Mouse (Mus musculus): ENCODE data around the gene Hsp90b1. TPM values are rescaled to one million over a fixed set of nuclear protein-coding genes. Genes with fewer than 3 reads are reported as not detected.
A peak's percentile ranks its signal among the peaks of the same experiment; 100 is the strongest.
"Not testable (repeated sequence)": the region's sequence is repeated elsewhere in the genome, so short reads cannot be mapped to it uniquely, and the experiment has no call there.

Hsp90b1 gene
- polyA plus RNA-seq, 1 experiment: 160 TPM

DNA sequence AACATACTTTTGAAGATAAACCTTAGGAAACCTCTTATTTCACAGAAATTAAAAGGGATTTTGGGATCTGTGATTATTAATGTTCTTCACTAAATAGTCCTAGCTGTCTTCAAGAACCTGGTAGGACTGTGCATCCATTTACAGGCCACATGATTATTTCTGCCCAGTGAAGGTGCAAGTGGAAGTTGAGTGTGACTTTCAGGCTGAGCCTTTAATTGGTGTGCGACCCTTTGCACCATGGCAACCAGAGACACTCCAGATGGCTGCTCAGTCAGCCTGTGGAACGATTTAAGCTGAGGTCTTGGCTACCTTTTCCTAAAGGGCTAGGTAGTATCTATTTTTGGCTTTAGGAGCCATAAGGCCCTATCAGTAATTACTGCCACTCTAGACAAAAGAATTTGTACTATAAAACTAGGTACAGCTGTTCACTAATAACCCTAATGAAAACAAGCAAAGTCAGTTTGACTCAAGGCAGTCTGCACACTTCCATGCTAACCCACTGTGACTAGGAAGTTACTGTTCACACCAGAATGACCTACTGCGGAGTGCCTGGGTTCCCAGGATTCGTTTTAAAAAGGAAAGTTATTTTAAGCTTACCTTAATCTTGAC lies 2.9 kb downstream of the Hsp90b1 start:
- Histone ChIP-seq H3K4me1 (ENCODE audit: control insufficient read depth, insufficient read depth, insufficient read length, low read length) (no peaks in the 10 kb centered on the region), H3K27ac (replicated peaks; ENCODE audit: low read depth, low read length) (no peak overlapping the region), H3K4me3 (ENCODE audit: insufficient read depth, low read depth, low read length) (no peak overlapping the region)

DNA sequence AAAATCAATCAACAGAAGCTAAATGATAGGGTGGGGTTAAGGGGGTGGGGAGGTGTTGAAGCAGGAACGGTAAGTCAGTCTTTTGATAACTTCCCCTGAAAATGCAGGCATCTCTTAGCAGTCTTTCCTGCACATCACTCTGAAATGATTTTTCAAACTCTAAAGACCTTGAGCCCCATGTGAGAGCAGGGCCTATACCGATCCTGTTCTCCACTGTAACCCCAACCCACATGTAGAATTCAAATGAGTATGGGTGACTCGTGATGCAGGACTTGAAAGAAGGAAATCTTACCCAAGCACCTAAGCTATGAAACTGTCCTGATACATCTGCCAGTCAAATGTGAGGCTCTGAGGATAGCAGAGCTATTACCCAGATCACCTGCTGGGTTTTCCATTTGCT lies 4.3 kb downstream of the Hsp90b1 start:
- H3K27ac ChIP-seq (replicated peaks; ENCODE audit: low read depth, low read length): no peak overlapping the region
- no peaks in the 10 kb centered on the region for H3K4me1 ChIP-seq (ENCODE audit: control insufficient read depth, insufficient read depth, insufficient read length, low read length)
- H3K4me3 ChIP-seq (ENCODE audit: insufficient read depth, low read depth, low read length): no peak overlapping the region

GRCm38 (mm10) chr10:86700251-86700650 lies 5.1 kb downstream of the Hsp90b1 start:
- H3K4me1 ChIP-seq (ENCODE audit: control insufficient read depth, insufficient read depth, insufficient read length, low read length): no peaks in the 10 kb centered on the region
- H3K27ac ChIP-seq (replicated peaks; ENCODE audit: low read depth, low read length): no peak overlapping the region
- no peak overlapping the region for H3K4me3 ChIP-seq (ENCODE audit: insufficient read depth, low read depth, low read length)

DNA sequence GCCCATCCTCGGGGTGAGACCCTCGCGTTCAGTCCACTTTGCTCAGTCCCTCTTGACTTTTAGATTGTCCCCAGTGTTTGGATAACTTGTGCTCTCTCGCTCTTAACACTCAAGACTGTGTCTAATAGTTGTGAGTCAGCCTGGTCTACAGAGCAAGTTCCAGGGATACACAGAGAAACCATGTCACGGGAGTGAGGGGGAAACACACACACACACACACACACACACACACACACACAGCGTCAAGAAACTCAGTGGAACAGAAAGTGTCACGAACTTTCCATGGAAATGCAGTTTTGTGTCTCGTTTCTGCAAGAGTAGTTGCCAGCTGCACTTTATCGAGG lies 19.3 kb downstream of the Hsp90b1 start:
- Histone ChIP-seq H3K27ac (replicated peaks; ENCODE audit: low read depth, low read length) (0 out of 2 replicates have a peak overlapping the region, but pooled peaks have one; percentile 91), H3K4me3 (ENCODE audit: insufficient read depth, low read depth, low read length) (peak overlapping the region; percentile 100)
- not testable (repeated sequence) for H3K4me1 ChIP-seq (ENCODE audit: control insufficient read depth, insufficient read depth, insufficient read length, low read length)

GRCm38 (mm10) chr10:86685179-86686016 lies 19.9 kb downstream of the Hsp90b1 start:
- H3K4me1 ChIP-seq (ENCODE audit: control insufficient read depth, insufficient read depth, insufficient read length, low read length): not testable (repeated sequence)
- H3K27ac ChIP-seq (replicated peaks; ENCODE audit: low read depth, low read length): peak overlapping the region; percentile 91
- H3K4me3 ChIP-seq (ENCODE audit: insufficient read depth, low read depth, low read length): peak overlapping the region; percentile 100

DNA sequence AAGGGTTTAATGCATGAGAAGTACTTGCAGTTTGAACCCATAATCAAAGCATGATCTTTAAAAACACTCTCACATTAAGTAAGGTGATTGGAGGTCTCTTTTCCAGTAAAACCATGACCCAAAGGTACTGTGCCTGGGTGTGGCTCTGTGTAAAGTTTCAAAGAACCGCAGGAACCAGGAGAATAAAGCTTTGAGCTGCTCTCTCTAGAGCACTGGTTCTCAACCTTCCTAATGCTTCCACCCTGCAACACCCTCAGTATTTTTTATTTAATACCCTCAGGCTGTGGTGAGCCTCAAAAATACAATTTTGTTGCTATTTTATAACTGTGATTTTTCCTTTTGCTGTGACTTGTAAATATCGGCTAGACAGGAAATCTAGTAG lies 20.5 kb downstream of the Hsp90b1 start:
- peak overlapping the region; percentile 42 for H3K27ac ChIP-seq (replicated peaks; ENCODE audit: low read depth, low read length)

DNA sequence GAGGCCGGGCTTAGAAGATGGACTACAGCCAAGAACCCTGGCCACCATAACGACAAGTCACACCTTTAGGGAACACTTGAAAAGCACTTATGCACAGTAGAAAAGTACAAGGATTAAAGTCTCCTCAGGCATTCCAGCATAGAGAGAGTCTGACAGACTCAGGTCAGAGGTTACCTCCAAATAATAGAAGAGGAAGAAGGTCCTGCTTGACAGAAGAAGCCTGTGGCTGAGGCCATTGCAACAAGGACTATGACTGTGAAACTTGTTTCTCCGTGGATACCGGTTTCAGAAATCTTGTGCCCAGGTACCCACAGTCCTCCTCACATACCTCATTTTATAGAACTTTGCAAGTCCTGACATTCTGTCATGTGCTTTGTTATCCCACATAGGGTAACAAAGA lies 34.8 kb downstream of the Hsp90b1 start:
- not testable (repeated sequence) for H3K27ac ChIP-seq (replicated peaks; ENCODE audit: low read depth, low read length); H3K4me1 ChIP-seq (ENCODE audit: control insufficient read depth, insufficient read depth, insufficient read length, low read length); H3K4me3 ChIP-seq (ENCODE audit: insufficient read depth, low read depth, low read length)

More for the DNA sequence above, 20.5 kb downstream of the Hsp90b1 start:
- H3K4me1 ChIP-seq (ENCODE audit: control insufficient read depth, insufficient read depth, insufficient read length, low read length): not testable (repeated sequence)
- peak overlapping the region; percentile 100 for H3K4me3 ChIP-seq (ENCODE audit: insufficient read depth, low read depth, low read length)

Other genes with a start within 250 kb of the Hsp90b1 start
- 0.79 and 0.92 TPM in 2 replicates for gene Syn3, start 206.6 kb downstream of the Hsp90b1 start, polyA plus RNA-seq (2012; ENCODE audit: insufficient read depth, insufficient read length, missing spikeins)
- 0.83 and 1.3 TPM in 2 replicates for gene Ttc41, start 302 bp upstream of the Hsp90b1 start, polyA plus RNA-seq (2012; ENCODE audit: insufficient read depth, insufficient read length, missing spikeins)
- gene Gm49358, start 58.5 kb upstream of the Hsp90b1 start, polyA plus RNA-seq (2012; ENCODE audit: insufficient read depth, insufficient read length, missing spikeins): 2.0 TPM in 1 of 2 replicates, not detected in the other
- 2.7 and 2.8 TPM in 2 replicates for gene Nt5dc3, start 73.5 kb upstream of the Hsp90b1 start, polyA plus RNA-seq (2012; ENCODE audit: insufficient read depth, insufficient read length, missing spikeins)